Mouse (Mus musculus) ovary, postnatal 36 days (tissue): ENCODE results near the gene Cldn34c3.
"Not testable (repeated sequence)": the region's sequence is repeated elsewhere in the genome, so short reads cannot be mapped to it uniquely, and the experiment has no call there.

Source experiments
- DNase-seq: peaks from one replicate; pipeline ENCODE4 v3.0.0; 2022; ENCODE audit warnings: low spot score, mixed read lengths

Cldn34c3 gene

DNA sequence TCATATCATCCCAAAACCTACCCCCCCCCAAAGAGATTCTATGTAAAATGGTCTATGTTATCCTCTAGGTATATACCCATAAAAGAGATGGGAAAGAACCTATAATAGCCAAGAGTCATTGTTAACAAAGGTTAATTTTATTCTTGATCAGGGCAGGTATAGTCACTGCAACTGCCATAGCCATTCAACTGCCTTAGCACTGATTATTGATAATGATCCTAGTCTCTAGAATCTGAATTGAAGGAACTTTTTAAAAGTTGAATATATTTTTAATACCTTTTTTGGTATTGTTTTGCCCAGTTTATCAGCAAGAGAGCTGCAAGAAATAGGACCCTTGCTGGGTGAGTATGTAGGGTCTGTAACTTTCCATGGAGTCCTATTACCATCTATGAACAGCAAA is at the start of gene Cldn34c3:
TSS of gene Cldn34c3 (plus strand) at position 301 of the 400 bp plus-strand sequence.
- DNase-seq, result not testable (repeated sequence)
